Mouse (Mus musculus) stomach, postnatal 0 days (tissue): ENCODE results near the gene Cdiptos.

Source experiments
- CTCF ChIP-seq: IDR thresholded peaks from 2 replicates; pipeline ENCODE4 v1.5.1; 2016; ENCODE audit warnings: antibody characterized with exemption, low read depth, mild to moderate bottlenecking, moderate library complexity
- EP300 ChIP-seq: optimal IDR thresholded peaks from 2 replicates; pipeline ENCODE3; 2016; ENCODE audit warnings: antibody characterized with exemption

DNA sequence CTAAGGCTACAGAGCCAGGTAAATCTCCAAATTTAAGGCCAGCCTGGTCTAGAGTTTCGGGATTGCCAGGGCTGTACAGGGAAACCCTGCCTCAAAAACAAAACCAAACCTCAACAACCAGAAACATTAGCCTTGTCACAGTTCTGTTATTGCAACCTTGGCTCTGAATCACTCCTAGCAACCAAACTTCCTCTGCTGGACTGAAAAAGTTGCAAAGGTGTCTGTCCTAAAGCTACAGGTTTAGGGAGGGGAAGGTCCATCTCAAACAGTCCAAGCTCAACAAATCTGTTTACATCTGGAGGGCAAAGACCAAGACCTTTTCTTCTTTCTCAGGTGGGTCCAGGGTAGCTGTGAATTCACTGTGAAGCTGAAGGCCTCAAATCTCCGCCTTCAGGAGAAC is 35.2 kb upstream of the Cdiptos start:
- TF ChIP-seq EP300 (no peak), CTCF (no peak)
